Mouse (Mus musculus) c-Kit-positive CD71-positive TER-119-negative erythroid progenitor cells, embryonic 14.5 days (primary cell): ENCODE measurements around the gene Sema4b.

Experiments used
- DNase-seq: peaks from one replicate; pipeline ENCODE4 v3.0.0-alpha.2; 2013; ENCODE audit warnings: low read depth

Gene Sema4b

GRCm38 (mm10) chr7:80186531-80187296 is at the start of gene Sema4b:
Gene Sema4b (plus strand): TSS chr7:80186841.
- DNase-seq = no peak

- no peak for DNase-seq
Observed at GRCm38 (mm10) chr7:80138375-80138774, 48.3 kb upstream of the Sema4b start.

GRCm38 (mm10) chr7:80140815-80141214 is 45.8 kb upstream of the Sema4b start:
- peak; percentile 65 for DNase-seq

GRCm38 (mm10) chr7:80143331-80144273 is 43.0 kb upstream of the Sema4b start:
- DNase-seq = no peak

GRCm38 (mm10) chr7:80144695-80145094 is 41.9 kb upstream of the Sema4b start:
- DNase-seq = no peak

GRCm38 (mm10) chr7:80146077-80146476 is 40.6 kb upstream of the Sema4b start:
- DNase-seq = peak; percentile 95

GRCm38 (mm10) chr7:80149356-80149755 is 37.3 kb upstream of the Sema4b start:
- no peak for DNase-seq

GRCm38 (mm10) chr7:80152152-80152551 is 34.5 kb upstream of the Sema4b start:
- DNase-seq = peak; percentile 64

- DNase-seq = no peak
Observed at GRCm38 (mm10) chr7:80152756-80153155, 33.9 kb upstream of the Sema4b start.

GRCm38 (mm10) chr7:80154689-80155088 is 32.0 kb upstream of the Sema4b start:
- DNase-seq = no peak

- peak; percentile 51 for DNase-seq
Observed at GRCm38 (mm10) chr7:80156711-80157227, 29.9 kb upstream of the Sema4b start.

- no peak for DNase-seq
Observed at GRCm38 (mm10) chr7:80158496-80159268, 28.0 kb upstream of the Sema4b start.

- no peak for DNase-seq
Observed at GRCm38 (mm10) chr7:80160293-80160944, 26.2 kb upstream of the Sema4b start.

GRCm38 (mm10) chr7:80160945-80161306 is 25.7 kb upstream of the Sema4b start:
- no peak for DNase-seq

- no peak for DNase-seq
Observed at GRCm38 (mm10) chr7:80165432-80165831, 21.2 kb upstream of the Sema4b start.

GRCm38 (mm10) chr7:80166740-80167139 is 19.9 kb upstream of the Sema4b start:
- DNase-seq = peak; percentile 76

GRCm38 (mm10) chr7:80169847-80170246 is 16.8 kb upstream of the Sema4b start:
- no peak for DNase-seq

GRCm38 (mm10) chr7:80171345-80171744 is 15.3 kb upstream of the Sema4b start:
- DNase-seq = no peak

- DNase-seq = no peak
Observed at GRCm38 (mm10) chr7:80172069-80172956, 14.3 kb upstream of the Sema4b start.

GRCm38 (mm10) chr7:80176159-80176558 is 10.5 kb upstream of the Sema4b start:
- DNase-seq = no peak
